Mouse (Mus musculus): ENCODE results near the gene Fam219b. TPM values are rescaled to one million over a fixed set of nuclear protein-coding genes. Genes with fewer than 3 reads are reported as not detected.

The Fam219b gene
- polyA plus RNA-seq, 1 experiment from 2014 or later = 18.3 TPM

- no peak for DNase-seq (ENCODE audit: low spot score)
- Histone ChIP-seq H3K4me3 (no peak overlapping the region), H3K27ac (no peak overlapping the region), H3K9me3 (replicated peaks) (no peaks in the 10 kb centered on the region), H3K27me3 (ENCODE audit: low read depth, poor library complexity, severe bottlenecking) (no peaks in the 10 kb centered on the region), H3K36me3 (no peaks in the 10 kb centered on the region), H3K4me1 (peaks cover 22% of the 10 kb centered on the region)
- 76% methylated on average over 2 of the region's 2 CpGs for WGBS
These were observed 22.2 kb downstream of the Fam219b start for GRCm38 (mm10) chr9:57559568-57559967.

GRCm38 (mm10) chr9:57560263-57560662 lies 22.9 kb downstream of the Fam219b start:
- 28% methylated on average over 7 of the region's 7 CpGs for WGBS
- Histone ChIP-seq H3K36me3 (no peaks in the 10 kb centered on the region), H3K27me3 (ENCODE audit: low read depth, poor library complexity, severe bottlenecking) (no peaks in the 10 kb centered on the region), H3K9me3 (replicated peaks) (no peaks in the 10 kb centered on the region), H3K27ac (peak overlapping the region; percentile 88), H3K4me3 (peak overlapping the region; percentile 77), H3K4me1 (peaks cover 22% of the 10 kb centered on the region)
- no peak for DNase-seq (ENCODE audit: low spot score)

GRCm38 (mm10) chr9:57560861-57561710 lies 23.8 kb downstream of the Fam219b start, which contains the start of gene Scamp2:
Gene Scamp2 (plus strand): TSS chr9:57560943.
- Histone ChIP-seq H3K4me3 (peak within 1 kb of the TSS; percentile 77), H3K27ac (peak within 1 kb of the TSS; percentile 88), H3K27me3 (ENCODE audit: low read depth, poor library complexity, severe bottlenecking) (no peaks in the 10 kb centered on the region), H3K36me3 (no peaks in the 10 kb centered on the region), H3K4me1 (peaks cover 27% of the 10 kb centered on the region), H3K9me3 (replicated peaks) (no peaks in the 10 kb centered on the region)
- DNase-seq (ENCODE audit: low spot score) = peak; percentile 95
- 1% methylated on average over 37 of the region's 37 CpGs for WGBS

GRCm38 (mm10) chr9:57561711-57562099 lies 24.4 kb downstream of the Fam219b start:
- Histone ChIP-seq H3K4me1 (peaks cover 27% of the 10 kb centered on the region), H3K9me3 (replicated peaks) (no peaks in the 10 kb centered on the region), H3K27me3 (ENCODE audit: low read depth, poor library complexity, severe bottlenecking) (no peaks in the 10 kb centered on the region), H3K36me3 (no peaks in the 10 kb centered on the region), H3K4me3 (peak overlapping the region; percentile 77), H3K27ac (no peak overlapping the region)
- WGBS = 81% methylated on average over 13 of the region's 13 CpGs
- no peak for DNase-seq (ENCODE audit: low spot score)

GRCm38 (mm10) chr9:57562896-57563372 lies 25.6 kb downstream of the Fam219b start:
- Histone ChIP-seq H3K36me3 (peaks cover 2% of the 10 kb centered on the region), H3K4me1 (peaks cover 27% of the 10 kb centered on the region), H3K4me3 (no peak overlapping the region), H3K9me3 (replicated peaks) (no peaks in the 10 kb centered on the region), H3K27ac (no peak overlapping the region), H3K27me3 (ENCODE audit: low read depth, poor library complexity, severe bottlenecking) (no peaks in the 10 kb centered on the region)
- no peak for DNase-seq (ENCODE audit: low spot score)
- 65% methylated on average over 4 of the region's 4 CpGs for WGBS

- no peaks in the 10 kb centered on the region for H3K27me3 ChIP-seq (ENCODE audit: low read depth, poor library complexity, severe bottlenecking)
These were observed 27.3 kb downstream of the Fam219b start for GRCm38 (mm10) chr9:57564609-57565008.

GRCm38 (mm10) chr9:57565741-57566221 lies 28.5 kb downstream of the Fam219b start:
- H3K27ac ChIP-seq = peak overlapping the region; percentile 42; the same call in 1 of the 2 replicates
- 57% methylated on average over 10 of the region's 10 CpGs for WGBS

More at GRCm38 (mm10) chr9:57564609-57565008, 27.3 kb downstream of the Fam219b start:
- Histone ChIP-seq H3K27ac (no peak overlapping the region), H3K4me1 (peaks cover 27% of the 10 kb centered on the region), H3K36me3 (peaks cover 18% of the 10 kb centered on the region), H3K4me3 (no peak overlapping the region), H3K9me3 (replicated peaks) (no peaks in the 10 kb centered on the region)
- DNase-seq (ENCODE audit: low spot score) = no peak
- 88% methylated on average over 6 of the region's 6 CpGs for WGBS

GRCm38 (mm10) chr9:57566846-57567245 lies 29.5 kb downstream of the Fam219b start:
- WGBS = 55% methylated on average over 8 of the region's 8 CpGs
- no peak overlapping the region for H3K4me3 ChIP-seq
- H3K27me3 ChIP-seq (ENCODE audit: low read depth, poor library complexity, severe bottlenecking) = no peaks in the 10 kb centered on the region
- DNase-seq (ENCODE audit: low spot score) = no peak
- H3K4me1 ChIP-seq = peaks cover 12% of the 10 kb centered on the region
- H3K36me3 ChIP-seq = peaks cover 32% of the 10 kb centered on the region
- H3K27ac ChIP-seq = no peak overlapping the region
- no peaks in the 10 kb centered on the region for H3K9me3 ChIP-seq (replicated peaks)

More at GRCm38 (mm10) chr9:57565741-57566221, 28.5 kb downstream of the Fam219b start:
- no peak for DNase-seq (ENCODE audit: low spot score)
- Histone ChIP-seq H3K36me3 (peaks cover 24% of the 10 kb centered on the region), H3K4me1 (peaks cover 20% of the 10 kb centered on the region), H3K4me3 (no peak overlapping the region), H3K9me3 (replicated peaks) (no peaks in the 10 kb centered on the region), H3K27me3 (ENCODE audit: low read depth, poor library complexity, severe bottlenecking) (no peaks in the 10 kb centered on the region)

- Histone ChIP-seq H3K27ac (no peak overlapping the region), H3K9me3 (replicated peaks) (no peaks in the 10 kb centered on the region), H3K4me3 (no peak overlapping the region), H3K27me3 (ENCODE audit: low read depth, poor library complexity, severe bottlenecking) (no peaks in the 10 kb centered on the region), H3K36me3 (peaks cover 32% of the 10 kb centered on the region), H3K4me1 (peaks cover 5% of the 10 kb centered on the region; the same call in 1 of the 2 replicates)
- WGBS = 96% methylated on average over 6 of the region's 6 CpGs
- no peak for DNase-seq (ENCODE audit: low spot score)
These were observed 31.2 kb downstream of the Fam219b start for GRCm38 (mm10) chr9:57568500-57568899.

- Histone ChIP-seq H3K36me3 (peaks cover 42% of the 10 kb centered on the region), H3K4me1 (no peaks in the 10 kb centered on the region)
- no peak for DNase-seq (ENCODE audit: low spot score)
These were observed 37.1 kb downstream of the Fam219b start for GRCm38 (mm10) chr9:57574397-57574796.

GRCm38 (mm10) chr9:57575577-57575976 lies 38.2 kb downstream of the Fam219b start:
- WGBS = 93% methylated on average over 3 of the region's 3 CpGs
- DNase-seq (ENCODE audit: low spot score) = no peak
- H3K27me3 ChIP-seq (ENCODE audit: low read depth, poor library complexity, severe bottlenecking) = no peaks in the 10 kb centered on the region
- no peak overlapping the region for H3K4me3 ChIP-seq
- H3K4me1 ChIP-seq = no peaks in the 10 kb centered on the region
- H3K36me3 ChIP-seq = peaks cover 43% of the 10 kb centered on the region
- H3K27ac ChIP-seq = no peak overlapping the region
- H3K9me3 ChIP-seq (replicated peaks) = no peaks in the 10 kb centered on the region

More at GRCm38 (mm10) chr9:57574397-57574796, 37.1 kb downstream of the Fam219b start:
- Histone ChIP-seq H3K27ac (no peak overlapping the region), H3K27me3 (ENCODE audit: low read depth, poor library complexity, severe bottlenecking) (no peaks in the 10 kb centered on the region), H3K9me3 (replicated peaks) (no peaks in the 10 kb centered on the region), H3K4me3 (no peak overlapping the region)

GRCm38 (mm10) chr9:57577144-57577849 lies 40.0 kb downstream of the Fam219b start:
- no peak overlapping the region for H3K27ac ChIP-seq
- H3K4me3 ChIP-seq = no peak overlapping the region
- H3K4me1 ChIP-seq = no peaks in the 10 kb centered on the region
- no peaks in the 10 kb centered on the region for H3K27me3 ChIP-seq (ENCODE audit: low read depth, poor library complexity, severe bottlenecking)
- DNase-seq (ENCODE audit: low spot score) = no peak
- H3K9me3 ChIP-seq (replicated peaks) = no peaks in the 10 kb centered on the region
- WGBS = 86% methylated on average over 6 of the region's 6 CpGs
- peaks cover 53% of the 10 kb centered on the region for H3K36me3 ChIP-seq

GRCm38 (mm10) chr9:57584991-57585390 lies 47.7 kb downstream of the Fam219b start:
- Histone ChIP-seq H3K4me3 (no peak overlapping the region), H3K9me3 (replicated peaks) (no peaks in the 10 kb centered on the region), H3K36me3 (peaks cover 71% of the 10 kb centered on the region), H3K4me1 (peaks cover 13% of the 10 kb centered on the region), H3K27ac (no peak overlapping the region), H3K27me3 (ENCODE audit: low read depth, poor library complexity, severe bottlenecking) (no peaks in the 10 kb centered on the region)
- no peak for DNase-seq (ENCODE audit: low spot score)
- WGBS = 85% methylated on average over 3 of the region's 3 CpGs

All from limb, embryonic 10.5 days (tissue).